Mouse (Mus musculus) hindbrain, embryonic 14.5 days (tissue): ENCODE data around the gene Mettl1. TPM values are rescaled to one million over a fixed set of nuclear protein-coding genes. Genes with fewer than 3 reads are reported as not detected.

ENCODE experiments used
- ATAC-seq: fragments of 200-750 bp; cut with Nextera tagmentation; 2 replicates; pipeline ENCODE4 v1.8.0; 2017; ENCODE audit warnings: moderate number of reproducible peaks, mild to moderate bottlenecking, moderate TSS enrichment, moderate library complexity; ENCODE audit not compliant: low FRiP score
- DNase-seq: peaks from one replicate; pipeline ENCODE4 v3.0.0-alpha.2; 2015; ENCODE audit warnings: low spot score
- H3K27ac ChIP-seq: fragments of 300-500 bp; sonication (generic); 2 replicates; pipeline ENCODE4 v1.5.1; 2014; ENCODE audit warnings: mild to moderate bottlenecking, moderate library complexity
- H3K27me3 ChIP-seq: fragments of 300-500 bp; sonication (generic); 2 replicates; pipeline ENCODE4 v1.6.1; 2014; ENCODE audit warnings: mild to moderate bottlenecking, low read length, mixed read lengths; ENCODE audit not compliant: control insufficient read depth, insufficient read depth
- H3K36me3 ChIP-seq: fragments of 300-500 bp; sonication (generic); replicated peaks from 2 replicates; pipeline ENCODE4 v1.6.1; 2014; ENCODE audit not compliant: control insufficient read depth, insufficient read depth
- H3K4me1 ChIP-seq: fragments of 300-500 bp; sonication (generic); replicated peaks from 2 replicates; pipeline ENCODE4 v1.6.1; 2014; ENCODE audit warnings: antibody characterized with exemption, low read length, mixed read lengths; ENCODE audit not compliant: control insufficient read depth, insufficient read depth
- H3K4me2 ChIP-seq: fragments of 300-500 bp; sonication (generic); replicated peaks from 2 replicates; pipeline ENCODE4 v1.6.1; 2014; ENCODE audit warnings: mild to moderate bottlenecking, moderate library complexity
- H3K4me3 ChIP-seq: fragments of 300-500 bp; sonication (generic); replicated peaks from 2 replicates; pipeline ENCODE4 v1.5.1; 2014; ENCODE audit warnings: mild to moderate bottlenecking, low read length
- H3K9ac ChIP-seq: fragments of 300-500 bp; sonication (generic); 2 replicates; pipeline ENCODE4 v1.6.1; 2014
- H3K9me3 ChIP-seq: fragments of 300-500 bp; sonication (generic); 2 replicates; pipeline ENCODE4 v1.6.1; 2016; ENCODE audit warnings: low read length; ENCODE audit not compliant: control insufficient read depth
- WGBS: fragments of 180-500 bp; shearing (Covaris S2); extraction: QIAGEN DNeasy Blood & Tissue Kit; methylation state at CpG from one replicate; pipeline ENCODE4 v1.1.7; 2014; 5-methylcytosine and 5-hydroxymethylcytosine counted together
- polyA plus RNA-seq: library from polyadenylated mRNA; unstranded; fragments of >200 nt; fragmentation: Nextera tagmentation; extraction: Ambion mirVana; gene quantifications from 2 replicates; pipeline ENCODE4 v1.2.1, GENCODE M21; 2014

Mettl1 gene
- polyA plus RNA-seq, 1 experiment from 2014 or later, result 22.1 TPM

GRCm38 (mm10) chr10:127062503-127062902, 21.3 kb downstream of the Mettl1 start:
- Histone ChIP-seq H3K4me3 (peak overlapping the region; percentile 75; the same call in 1 of the 2 replicates), H3K4me2 (peak overlapping the region; percentile 55), H3K36me3 (peaks cover 35% of the 10 kb centered on the region), H3K9ac (peak overlapping the region; percentile 25; the same call in 1 of the 2 replicates), H3K4me1 (peaks cover 34% of the 10 kb centered on the region), H3K9me3 (no peaks in the 10 kb centered on the region), H3K27me3 (no peaks in the 10 kb centered on the region), H3K27ac (peak overlapping the region; percentile 84)
- 72% methylated on average over 5 of the region's 5 CpGs for WGBS
- no peak for ATAC-seq
- no peak for DNase-seq

- peak; percentile 97 for DNase-seq
Observed at GRCm38 (mm10) chr10:127063239-127063872, 22.1 kb downstream of the Mettl1 start, which contains the start of gene Cdk4. Gene Cdk4, plus strand, starts transcription at chr10:127063534.

GRCm38 (mm10) chr10:127063913-127064870, 23.0 kb downstream of the Mettl1 start:
- Histone ChIP-seq H3K9ac (peak overlapping the region; percentile 93), H3K27ac (peak overlapping the region; percentile 91), H3K27me3 (no peaks in the 10 kb centered on the region), H3K4me2 (peak overlapping the region; percentile 80), H3K4me1 (peaks cover 34% of the 10 kb centered on the region), H3K36me3 (peaks cover 45% of the 10 kb centered on the region), H3K4me3 (peak overlapping the region; percentile 75), H3K9me3 (no peaks in the 10 kb centered on the region)
- 13% methylated on average over 37 of the region's 37 CpGs for WGBS
- DNase-seq (no peak), ATAC-seq (no peak)

More at GRCm38 (mm10) chr10:127063239-127063872, 22.1 kb downstream of the Mettl1 start, which contains the start of gene Cdk4:
- no peaks in the 10 kb centered on the region for H3K27me3 ChIP-seq
- WGBS, result under 1% methylated on average over 46 of the region's 46 CpGs
- peaks cover 31% of the 10 kb centered on the region for H3K4me1 ChIP-seq
- ATAC-seq, result peak; percentile 90
- H3K4me3 ChIP-seq, result peak within 1 kb of the TSS; percentile 75
- H3K36me3 ChIP-seq, result peaks cover 38% of the 10 kb centered on the region
- H3K27ac ChIP-seq, result peak within 1 kb of the TSS; percentile 91
- H3K4me2 ChIP-seq, result peak within 1 kb of the TSS; percentile 80
- peak within 1 kb of the TSS; percentile 93 for H3K9ac ChIP-seq
- no peaks in the 10 kb centered on the region for H3K9me3 ChIP-seq

- WGBS, result 93% methylated on average over 9 of the region's 9 CpGs
- H3K4me1 ChIP-seq, result peaks cover 37% of the 10 kb centered on the region
- H3K4me3 ChIP-seq, result no peak overlapping the region
- H3K36me3 ChIP-seq, result peaks cover 45% of the 10 kb centered on the region
- no peak for ATAC-seq
- H3K9ac ChIP-seq, result no peak overlapping the region
- no peak overlapping the region for H3K4me2 ChIP-seq
- no peaks in the 10 kb centered on the region for H3K9me3 ChIP-seq
- no peak overlapping the region for H3K27ac ChIP-seq
- no peak for DNase-seq
- no peaks in the 10 kb centered on the region for H3K27me3 ChIP-seq
Observed at GRCm38 (mm10) chr10:127065981-127066380, 24.8 kb downstream of the Mettl1 start.

GRCm38 (mm10) chr10:127066519-127067018, 25.4 kb downstream of the Mettl1 start:
- H3K36me3 ChIP-seq, result peaks cover 45% of the 10 kb centered on the region
- DNase-seq (no peak), ATAC-seq (no peak)
- H3K4me2 ChIP-seq, result no peak overlapping the region
- 89% methylated on average over 14 of the region's 14 CpGs for WGBS
- no peak overlapping the region for H3K9ac ChIP-seq
- H3K4me1 ChIP-seq, result peaks cover 36% of the 10 kb centered on the region
- H3K27me3 ChIP-seq, result no peaks in the 10 kb centered on the region
- H3K27ac ChIP-seq, result no peak overlapping the region
- H3K4me3 ChIP-seq, result no peak overlapping the region
- no peaks in the 10 kb centered on the region for H3K9me3 ChIP-seq

- DNase-seq, result no peak
- no peak for ATAC-seq
- peak overlapping the region; percentile 93; the same call in 1 of the 2 replicates for H3K27ac ChIP-seq
- H3K4me2 ChIP-seq, result peak overlapping the region; percentile 73
- peak overlapping the region; percentile 57; the same call in 1 of the 2 replicates for H3K4me3 ChIP-seq
- WGBS, result 83% methylated on average over 9 of the region's 9 CpGs
- peaks cover 45% of the 10 kb centered on the region for H3K36me3 ChIP-seq
- H3K4me1 ChIP-seq, result peaks cover 28% of the 10 kb centered on the region
- H3K9ac ChIP-seq, result peak overlapping the region; percentile 71; the same call in 1 of the 2 replicates
- no peaks in the 10 kb centered on the region for H3K9me3 ChIP-seq
- H3K27me3 ChIP-seq, result no peaks in the 10 kb centered on the region
Observed at GRCm38 (mm10) chr10:127068360-127069038, 27.3 kb downstream of the Mettl1 start.

GRCm38 (mm10) chr10:127069281-127070189, 28.3 kb downstream of the Mettl1 start:
- H3K9me3 ChIP-seq, result no peaks in the 10 kb centered on the region
- DNase-seq, result peak; percentile 77

More at GRCm38 (mm10) chr10:127069281-127070189, 28.3 kb downstream of the Mettl1 start:
- peak; percentile 84 for ATAC-seq
- Histone ChIP-seq H3K4me2 (peak overlapping the region; percentile 73), H3K36me3 (peaks cover 45% of the 10 kb centered on the region), H3K27ac (peak overlapping the region; percentile 93), H3K4me1 (peaks cover 27% of the 10 kb centered on the region), H3K4me3 (peak overlapping the region; percentile 57), H3K9ac (peak overlapping the region; percentile 71), H3K27me3 (no peaks in the 10 kb centered on the region)
- 8% methylated on average over 30 of the region's 30 CpGs for WGBS
